Mouse (Mus musculus): ENCODE results near the gene Esrra.

DNA sequence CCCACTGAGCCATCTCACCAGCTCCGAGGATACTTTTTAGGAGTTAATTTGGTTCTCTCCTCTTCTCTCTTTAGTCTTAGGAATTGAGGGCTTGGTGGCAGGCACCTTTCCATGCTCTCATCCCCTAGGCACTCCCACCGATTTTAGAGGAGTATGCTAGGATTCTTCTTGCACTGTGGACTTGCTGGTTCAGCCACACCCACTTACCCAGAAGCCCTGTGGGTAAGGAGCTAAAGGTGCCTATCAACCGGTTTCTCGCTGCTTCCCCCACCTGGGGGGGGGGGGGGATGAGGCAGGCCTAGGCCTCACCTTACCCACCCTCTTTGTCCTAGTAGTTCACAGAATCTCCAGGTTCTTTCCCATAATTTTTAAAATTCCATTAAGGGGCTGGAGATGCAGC is 26.1 kb upstream of the Esrra start:
- TF ChIP-seq CTCF (IDR thresholded peaks at IDR 0.05; ENCODE audit: borderline replicate concordance, control insufficient read depth, extremely low read depth, insufficient read depth, low read length, poor library complexity): no peak
- no peak for TF ChIP-seq POLR2A (IDR thresholded peaks at IDR 0.05; ENCODE audit: control insufficient read depth, extremely low read depth, insufficient read depth, low read length, poor library complexity)
